Mouse (Mus musculus) cerebellum, postnatal 4 days (tissue): Measurements from ENCODE around the gene Rpl6.
"Not testable (repeated sequence)": the region's sequence is repeated elsewhere in the genome, so short reads cannot be mapped to it uniquely, and the experiment has no call there.

Experiments used
- DNase-seq, 2 experiments: peaks; one replicate each; pipeline ENCODE4 v3.0.0; 2022; ENCODE audit warnings: low spot score in 2 of 2, mixed read lengths in 1 of 2

The Rpl6 gene

DNA sequence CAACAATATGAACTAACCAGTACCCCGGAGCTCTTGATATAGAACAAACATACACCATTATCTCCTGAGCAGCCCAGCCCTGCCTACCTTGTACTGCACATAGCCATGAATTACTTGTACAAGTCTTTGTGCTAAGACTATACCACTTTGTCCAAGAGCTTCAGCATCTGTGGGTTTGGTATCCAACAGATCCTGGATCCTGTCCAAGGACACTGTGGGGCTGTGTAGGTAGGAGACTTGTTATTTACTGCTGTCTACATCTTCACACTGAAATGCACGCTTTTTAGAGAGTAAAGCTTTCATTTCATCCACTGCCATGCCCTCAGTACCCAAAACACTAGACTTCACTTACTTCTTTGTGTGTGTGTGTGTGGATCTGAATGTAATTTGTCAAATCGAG, 20.6 kb downstream of the Rpl6 start:
- DNase-seq, result no peak

DNA sequence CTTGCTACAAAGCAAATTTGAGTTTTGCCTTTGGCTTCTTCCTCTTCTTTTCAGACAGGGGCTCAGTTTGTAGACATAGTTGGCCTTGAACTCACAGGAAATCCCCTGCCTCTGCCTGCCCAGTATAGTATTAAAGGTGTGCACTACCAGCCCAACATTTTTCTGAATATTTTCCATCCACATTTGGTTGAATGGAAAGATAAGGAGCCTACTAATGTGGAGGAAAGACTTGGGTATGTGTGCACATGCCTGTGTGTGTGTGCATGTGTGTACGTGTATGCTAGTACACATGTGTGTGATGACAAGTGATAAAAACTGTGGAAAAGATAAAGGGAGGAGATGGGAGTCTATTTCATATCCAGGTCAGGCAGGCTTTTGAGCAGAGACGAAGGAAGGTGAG, 21.6 kb downstream of the Rpl6 start:
- no peak for DNase-seq

DNA sequence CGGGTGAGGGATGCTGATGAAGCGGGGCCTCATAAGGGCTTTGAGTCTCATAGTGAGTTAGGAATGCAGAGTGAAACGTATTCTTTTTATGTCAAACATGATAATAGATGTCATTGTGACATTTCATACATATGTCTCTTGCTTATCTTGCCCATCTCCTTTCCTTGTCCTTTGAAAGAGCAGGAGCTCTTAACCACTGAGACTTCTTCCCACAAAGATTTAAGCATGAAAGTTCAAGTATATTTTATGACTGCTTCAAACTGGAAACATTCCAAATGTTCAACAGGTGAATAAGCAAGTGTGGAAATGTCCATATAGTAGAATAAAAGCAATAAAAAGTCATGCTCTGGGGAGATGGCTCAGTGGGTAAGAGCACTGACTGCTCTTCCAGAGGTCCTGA, 22.1 kb downstream of the Rpl6 start:
- DNase-seq, result no peak

DNA sequence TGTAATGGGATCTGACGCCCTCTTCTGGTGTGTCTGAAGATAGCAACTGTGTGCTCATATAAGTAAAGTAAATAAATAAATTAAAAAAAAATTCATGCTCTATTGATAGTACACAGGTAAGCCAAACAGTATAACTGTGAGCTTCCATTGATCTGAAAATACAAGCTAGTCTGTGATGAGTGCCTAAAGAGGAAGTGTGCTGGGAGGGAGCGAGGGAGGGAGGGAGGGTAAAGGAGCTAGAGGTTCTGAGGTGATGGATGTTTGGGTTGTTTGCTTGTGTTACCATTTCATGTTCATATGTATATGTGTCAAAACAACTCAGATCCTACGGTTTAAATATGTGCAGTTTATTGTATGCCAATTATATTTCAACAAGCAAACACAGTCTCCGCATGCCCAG, 22.6 kb downstream of the Rpl6 start:
- no peak for DNase-seq

DNA sequence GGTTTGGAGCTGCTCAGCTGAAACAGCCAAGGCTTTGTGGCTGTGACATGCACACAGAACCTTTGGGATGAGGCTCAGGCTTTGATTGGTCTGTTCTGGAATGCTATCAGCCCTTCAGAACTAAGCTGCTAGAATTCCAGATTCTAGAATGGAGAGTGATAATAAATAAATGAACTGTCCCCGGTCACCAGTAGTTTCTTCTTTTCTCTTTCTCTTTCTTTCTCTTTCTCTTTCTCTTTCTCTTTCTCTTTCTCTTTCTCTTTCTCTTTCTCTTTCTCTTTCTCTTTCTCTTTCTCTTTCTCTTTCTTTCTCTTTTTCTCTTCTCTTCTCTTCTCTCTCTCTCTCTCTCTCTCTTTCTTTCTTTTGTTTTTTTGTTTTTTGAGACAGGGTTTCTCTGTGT, 23.0 kb downstream of the Rpl6 start:
- DNase-seq, result not testable (repeated sequence)

DNA sequence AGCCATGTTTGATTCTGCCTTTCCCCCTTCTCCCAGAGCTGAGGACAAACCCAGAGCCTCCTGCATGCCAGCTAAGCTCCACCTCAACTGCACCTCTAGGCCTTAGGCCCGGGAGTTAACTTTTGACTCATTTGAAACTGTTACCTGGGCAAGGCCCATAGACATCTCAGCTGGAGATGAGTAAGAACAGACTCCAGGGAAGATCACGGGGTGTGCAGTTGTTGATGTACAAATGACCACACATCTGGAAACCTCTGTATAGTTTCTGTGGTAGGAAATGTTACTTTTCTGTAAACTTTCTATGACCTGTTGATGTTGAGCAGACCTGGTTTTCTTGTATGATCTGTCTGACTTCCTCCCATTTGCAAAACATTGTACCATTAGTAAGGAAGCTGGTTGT, 24.9 kb downstream of the Rpl6 start:
- no peak for DNase-seq

DNA sequence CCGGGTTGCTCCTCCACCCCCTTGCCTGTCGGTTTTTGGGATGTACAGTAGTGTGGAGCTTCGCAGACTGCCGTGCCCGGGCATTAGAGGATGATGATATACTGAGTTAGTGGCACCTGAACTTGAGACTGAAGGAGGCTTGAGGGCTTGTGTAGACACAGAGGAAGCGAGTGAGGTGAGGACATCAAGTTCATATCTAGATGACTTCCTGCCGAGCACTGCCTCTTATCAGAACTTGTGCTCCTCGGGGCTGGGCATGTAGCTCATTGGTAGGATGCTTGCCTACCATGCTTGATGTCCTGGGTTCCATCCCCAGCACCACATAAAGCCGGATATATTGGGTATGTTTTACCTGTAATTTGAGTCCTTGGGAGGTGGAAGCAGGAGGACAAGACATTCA, 26.5 kb downstream of the Rpl6 start:
- DNase-seq, result no peak

DNA sequence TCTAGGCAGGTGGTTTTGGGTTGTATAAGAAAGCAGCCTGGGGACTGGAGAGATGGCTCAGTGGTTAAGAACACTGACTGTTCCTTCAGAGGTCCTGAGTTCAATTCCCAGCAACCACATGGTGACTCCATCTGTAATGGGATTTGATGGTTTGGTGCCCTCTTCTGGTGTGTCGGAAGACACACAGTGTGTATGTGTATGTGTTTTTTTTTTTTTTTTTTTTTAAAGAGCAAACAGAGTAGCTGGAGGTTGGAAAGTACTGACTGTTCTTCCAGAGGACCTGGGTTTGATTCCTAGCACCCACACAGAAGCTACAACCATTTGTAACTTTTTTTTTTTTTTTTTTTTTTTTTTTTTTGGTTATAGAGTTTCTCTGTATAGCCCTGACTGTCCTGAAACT, 28.5 kb downstream of the Rpl6 start:
- DNase-seq, result no peak

DNA sequence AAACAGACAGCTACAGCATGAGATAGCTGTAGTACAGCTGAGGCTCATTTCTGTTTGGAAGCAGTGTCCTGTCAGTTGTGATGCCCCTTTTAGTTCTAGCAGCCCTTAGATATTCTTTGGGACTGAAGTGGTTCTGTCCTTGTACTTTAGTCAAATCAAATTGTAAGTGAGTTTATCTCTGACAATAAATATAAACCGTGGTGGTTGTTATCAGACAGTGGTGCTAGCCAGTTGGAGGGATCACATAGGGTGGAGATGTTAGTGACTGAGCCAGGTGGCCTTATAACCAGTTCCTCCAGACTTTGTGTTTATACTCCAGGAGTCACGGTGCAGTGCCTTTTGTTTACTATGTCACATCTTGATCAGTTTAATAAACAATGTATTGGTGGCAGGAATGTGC, 29.4 kb downstream of the Rpl6 start:
- no peak for DNase-seq

DNA sequence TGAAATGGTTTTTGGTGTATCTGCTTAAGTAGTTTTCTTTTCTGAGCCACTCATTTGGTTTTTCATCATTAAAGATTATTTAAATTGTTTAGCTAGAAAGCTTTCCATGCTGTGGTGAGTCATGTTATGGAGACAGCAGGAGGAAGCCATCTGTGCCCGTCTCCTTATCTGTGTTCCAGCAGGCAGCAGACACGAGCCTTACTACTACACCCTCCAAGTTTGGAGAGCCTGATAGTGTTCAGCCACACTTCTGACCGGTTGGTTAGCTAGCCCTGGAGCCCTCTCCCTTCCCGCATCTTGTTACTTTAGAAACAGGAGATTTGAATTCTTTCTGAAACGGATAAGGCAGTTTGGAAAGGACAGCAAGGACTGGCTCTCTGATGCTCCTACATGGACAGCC, 31.9 kb downstream of the Rpl6 start:
- no peak for DNase-seq

DNA sequence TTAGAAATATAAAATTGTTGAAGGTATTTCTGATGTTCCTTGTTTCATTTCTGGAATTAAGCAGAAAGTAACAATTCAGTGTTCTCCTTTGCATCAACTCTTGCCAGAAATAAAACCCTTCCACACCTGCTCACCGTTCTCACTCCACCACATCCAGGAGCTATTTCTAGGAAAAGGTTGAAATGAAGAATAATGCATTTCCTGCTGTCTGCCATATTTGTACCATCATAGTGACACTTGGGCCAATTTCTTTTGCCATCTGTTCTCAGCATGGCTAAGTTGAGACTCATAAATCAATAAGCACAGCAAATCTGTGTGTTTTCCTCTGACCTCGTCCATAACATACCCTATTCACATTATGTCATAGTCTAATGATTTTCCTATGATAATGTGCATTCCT, 33.9 kb downstream of the Rpl6 start:
- DNase-seq, result no peak

DNA sequence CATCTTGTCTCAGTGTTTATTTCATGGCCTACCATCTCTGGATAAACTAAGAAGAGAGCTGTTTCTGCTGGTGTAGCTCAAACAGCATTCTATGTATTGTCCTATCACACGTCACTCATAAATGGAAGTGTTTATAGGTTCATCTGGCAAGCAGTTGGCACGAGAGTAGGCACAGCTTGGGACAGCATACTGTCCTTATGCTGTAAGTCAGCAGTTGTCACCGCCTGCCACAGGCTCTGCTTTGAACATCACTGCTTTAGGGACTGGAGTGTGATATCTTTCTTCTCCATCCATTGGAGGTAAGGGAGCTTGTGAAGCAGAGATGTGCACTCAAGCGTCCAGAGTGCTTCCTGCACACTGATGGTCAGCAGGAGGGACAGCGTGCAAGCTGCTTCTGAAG, 35.6 kb downstream of the Rpl6 start:
- DNase-seq, result no peak

DNA sequence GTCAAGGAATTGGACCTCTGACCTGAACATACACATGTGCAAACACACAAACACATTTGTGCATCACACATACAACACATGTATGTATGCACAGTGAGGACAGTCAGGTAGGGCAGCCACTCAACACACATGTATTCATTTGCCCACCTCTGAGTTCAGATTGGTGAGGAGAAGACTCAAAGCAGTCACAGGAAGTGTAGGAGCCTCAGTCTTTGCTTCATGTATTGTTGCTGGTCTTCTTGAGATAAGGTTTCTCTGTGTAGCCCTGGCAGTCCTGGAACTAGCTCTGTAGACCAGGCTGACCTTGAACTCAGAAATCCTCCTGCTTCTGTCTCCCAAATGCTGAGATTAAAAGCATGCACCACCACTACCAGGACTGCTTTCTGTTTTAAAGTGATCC, 36.9 kb downstream of the Rpl6 start:
- DNase-seq, result no peak

DNA sequence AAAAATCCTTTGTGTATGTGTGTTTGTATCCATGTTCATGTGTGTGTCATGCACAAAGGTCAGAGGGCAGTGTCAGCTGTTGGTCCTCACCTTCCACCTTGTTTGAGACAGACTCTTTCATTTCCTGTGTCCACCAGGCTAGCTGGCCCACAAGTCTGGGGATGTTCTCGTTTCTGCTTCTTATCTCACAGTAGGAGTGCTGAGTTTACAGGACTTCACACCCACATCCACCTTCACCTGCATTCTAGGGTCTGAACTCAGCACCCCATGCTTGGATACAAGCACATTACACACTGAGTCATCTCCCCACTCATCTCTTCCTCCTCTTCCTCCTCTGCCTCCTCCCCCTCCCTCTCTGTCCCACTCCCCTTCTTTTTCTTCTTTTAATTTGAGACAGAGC, 38.0 kb downstream of the Rpl6 start:
- DNase-seq, result no peak

DNA sequence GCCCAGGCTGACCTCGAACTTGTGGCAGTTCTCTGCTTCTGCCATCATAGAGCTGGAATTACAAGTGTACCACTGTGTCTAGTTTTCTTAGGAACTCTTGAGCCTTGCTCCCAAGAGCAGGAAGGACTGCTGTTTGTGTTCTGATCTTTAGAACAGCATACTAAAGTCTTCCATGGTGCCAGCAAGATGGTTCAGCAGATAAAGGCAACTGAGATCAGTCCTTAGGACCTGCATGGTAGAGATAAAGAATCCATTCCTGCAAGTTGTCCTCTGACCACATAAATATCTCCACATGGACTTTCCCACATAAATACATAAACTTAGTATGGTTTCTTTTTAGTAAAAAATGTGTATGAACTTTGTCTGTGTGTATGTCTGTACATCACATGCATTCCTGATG, 38.4 kb downstream of the Rpl6 start:
- DNase-seq, result no peak

DNA sequence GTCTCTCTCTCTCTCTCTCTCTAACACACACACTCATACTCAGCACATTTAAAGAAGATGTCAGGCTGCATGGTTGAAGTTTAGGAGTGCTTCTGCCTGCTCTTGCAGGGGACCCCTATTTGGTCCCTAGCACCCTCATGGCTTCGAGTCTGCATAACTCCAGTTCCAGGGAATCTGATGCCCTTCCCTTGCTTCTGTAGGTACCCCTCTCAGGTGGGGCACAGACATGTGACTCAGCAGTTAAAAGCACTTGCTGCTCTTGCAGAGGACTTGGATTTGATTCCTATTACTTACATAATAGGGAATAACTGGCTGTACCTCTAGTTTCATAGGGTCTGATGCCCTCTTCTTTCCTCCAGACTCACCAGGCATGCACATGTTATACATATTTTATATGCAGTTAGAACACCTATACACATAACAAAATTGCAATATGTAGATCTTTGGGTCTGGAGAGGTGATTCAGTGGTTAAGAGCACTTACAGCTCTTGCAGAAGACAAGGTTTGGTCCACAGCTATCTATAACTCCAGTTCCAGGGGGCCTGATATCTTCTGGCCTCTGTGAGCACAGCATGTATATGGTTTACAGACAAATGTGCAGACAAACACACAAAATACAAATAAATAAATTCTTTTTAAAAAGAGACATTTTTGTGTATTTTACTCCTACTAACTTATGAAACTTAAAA, 39.5 kb downstream of the Rpl6 start:
- no peak for DNase-seq

DNA sequence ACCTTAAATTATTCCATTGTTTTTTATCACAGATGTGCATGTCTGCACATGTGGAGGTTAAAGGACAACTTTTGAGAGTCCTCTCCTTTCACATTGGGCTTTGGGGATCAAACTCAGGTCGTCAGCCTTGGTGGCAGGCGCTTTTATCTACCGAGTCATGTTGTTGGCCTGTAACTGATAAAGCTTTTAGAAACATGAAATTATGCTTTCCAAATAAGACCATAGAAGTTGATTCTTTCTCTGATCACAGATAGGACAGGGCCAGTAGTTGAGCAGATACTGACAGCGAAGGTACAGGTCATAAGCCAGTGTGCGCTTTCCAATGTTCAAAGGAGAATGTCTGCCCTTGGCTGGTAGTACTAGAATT, 40.1 kb downstream of the Rpl6 start:
- DNase-seq, result no peak

DNA sequence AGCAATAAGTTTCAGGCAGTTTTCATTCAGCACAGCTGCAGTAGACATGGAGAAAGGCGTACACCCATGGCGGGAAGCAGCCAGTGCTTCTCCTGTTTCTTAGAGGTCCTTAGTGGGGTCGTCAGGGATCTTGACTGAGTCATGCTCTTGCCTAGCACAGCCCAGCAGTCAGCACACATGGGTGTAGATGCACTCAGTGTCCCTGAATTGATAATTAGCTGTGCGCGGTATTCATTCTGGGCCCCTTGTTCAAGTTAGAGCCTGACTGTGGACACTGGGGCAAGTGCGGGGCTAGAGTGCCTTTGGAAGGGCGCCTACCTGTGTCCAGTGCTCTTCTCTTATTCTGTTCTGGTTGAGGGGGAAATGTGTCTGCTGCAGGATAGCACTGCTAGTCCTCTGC, 40.9 kb downstream of the Rpl6 start:
- DNase-seq, result no peak

DNA sequence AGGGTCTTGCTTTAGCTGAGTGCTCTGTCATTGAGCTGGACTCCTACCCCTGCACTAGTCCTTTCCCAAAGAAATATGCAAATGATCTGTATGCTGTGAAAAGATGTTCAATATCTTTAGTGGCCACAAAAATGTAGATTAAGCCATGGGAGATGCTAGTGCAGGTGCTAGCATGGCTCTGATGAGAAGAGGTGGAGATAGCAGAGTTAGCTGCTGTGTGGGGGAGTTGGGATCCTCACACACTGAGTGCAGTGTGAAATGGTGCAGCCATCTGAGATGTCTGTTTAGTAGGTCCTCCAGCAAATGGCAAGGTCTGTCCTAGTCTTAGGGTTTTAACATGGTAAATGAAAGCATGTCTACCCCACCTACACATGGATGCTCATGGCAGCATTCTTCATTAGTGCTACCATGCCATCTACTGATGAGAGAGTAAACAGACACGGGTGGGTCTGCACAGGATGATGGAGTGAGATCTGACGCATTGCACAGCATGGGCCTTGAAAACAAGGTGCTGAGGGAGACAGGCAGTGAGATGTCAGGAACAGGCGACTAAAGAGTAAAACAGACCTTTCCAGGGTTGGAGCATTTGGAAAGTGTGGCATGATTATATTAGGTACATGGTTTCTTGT, 44.6 kb downstream of the Rpl6 start:
- DNase-seq, result no peak

DNA sequence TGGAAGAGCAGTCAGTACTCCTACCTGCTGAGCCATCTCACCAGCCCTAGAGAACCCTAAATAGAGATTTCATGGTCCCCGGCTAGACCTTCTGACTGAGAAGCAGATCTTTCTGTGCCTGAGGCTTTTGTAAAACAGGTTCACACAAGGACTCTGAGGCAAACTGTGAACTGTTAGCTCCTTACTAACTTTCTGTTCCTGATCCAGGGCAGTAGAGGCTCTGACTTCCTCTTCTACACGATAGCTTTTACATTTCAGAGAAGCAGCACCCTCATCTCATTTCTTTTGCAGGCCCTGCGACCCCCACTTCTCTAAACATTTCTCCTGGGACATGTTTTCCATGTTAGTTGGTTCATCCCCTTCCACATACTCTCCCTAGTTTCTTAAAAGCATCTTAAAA, 45.4 kb downstream of the Rpl6 start:
- DNase-seq, result no peak

DNA sequence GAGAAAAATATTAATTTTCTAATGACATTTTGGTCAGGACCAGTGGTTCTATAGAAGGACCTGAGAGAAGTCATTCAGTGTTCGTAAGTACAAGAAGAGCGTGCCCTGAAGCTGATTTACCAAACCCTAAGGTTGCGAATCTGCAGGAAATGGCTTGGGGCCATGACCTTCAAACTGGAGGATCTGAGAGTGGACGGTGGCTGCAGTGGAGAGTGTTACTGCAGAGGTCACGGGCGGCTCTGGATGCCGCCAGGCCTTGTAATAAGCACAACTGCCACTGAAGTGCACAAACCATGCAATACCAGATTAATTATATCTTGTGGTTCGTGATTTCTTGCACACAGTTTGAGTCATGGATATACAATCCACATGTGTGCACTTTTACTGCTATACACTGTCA, 47.5 kb downstream of the Rpl6 start:
- no peak for DNase-seq

DNA sequence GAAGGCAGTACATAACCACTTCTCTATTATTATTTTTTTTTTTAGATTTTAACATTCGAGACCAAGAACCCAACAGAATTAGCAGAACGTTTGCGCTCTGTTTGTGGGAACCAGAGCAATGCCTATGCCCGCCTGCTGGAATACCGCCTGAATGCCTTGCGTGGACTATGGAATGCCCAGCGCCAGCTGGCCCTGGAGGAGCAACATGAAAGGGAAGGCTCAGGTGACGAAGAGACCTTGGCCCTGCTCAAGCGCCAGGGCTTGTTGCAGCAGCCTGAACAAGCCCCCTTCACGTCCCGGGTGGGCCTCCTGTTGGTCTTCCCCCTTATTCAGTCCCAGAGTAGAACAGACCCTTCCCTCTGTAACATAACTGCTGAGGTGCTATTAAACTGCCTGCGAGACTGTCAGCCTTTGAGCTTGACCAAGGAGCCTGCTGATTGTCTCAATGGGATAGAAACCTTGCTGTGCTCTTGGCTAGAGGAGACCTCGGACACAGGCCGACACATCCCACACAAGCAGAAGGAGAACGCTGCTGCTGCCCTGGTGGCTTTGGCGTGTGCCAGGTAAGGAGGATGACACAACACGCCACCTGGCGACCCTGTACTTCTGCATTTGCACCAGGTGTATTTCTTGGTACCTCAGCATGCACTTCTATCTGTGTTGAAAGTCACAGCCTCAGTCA, 49.7 kb downstream of the Rpl6 start:
- no peak for DNase-seq

DNA sequence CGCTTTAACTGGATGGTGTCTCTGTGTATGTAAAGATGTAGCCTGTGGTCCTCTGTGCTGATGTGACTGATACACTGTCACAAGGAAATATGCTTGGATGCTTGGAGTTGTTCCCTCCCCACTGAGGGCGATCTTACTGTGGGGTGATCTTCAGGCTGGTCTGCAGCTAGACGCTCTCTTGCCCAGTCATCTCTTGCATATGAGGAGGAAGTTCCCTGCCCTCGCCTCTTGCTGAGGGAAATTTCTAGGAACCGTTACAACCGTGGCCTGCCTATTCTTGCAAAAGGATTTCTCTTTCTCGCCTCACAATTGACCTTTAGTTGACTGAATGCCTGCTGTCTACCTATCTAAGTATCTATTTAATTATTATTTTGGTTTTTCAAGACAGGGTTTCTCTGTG, 50.7 kb downstream of the Rpl6 start:
- DNase-seq, result no peak
